Mouse (Mus musculus): ENCODE data around the gene Alpk1. TPM values are rescaled to one million over a fixed set of nuclear protein-coding genes. Genes with fewer than 3 reads are reported as not detected.
A peak's percentile ranks its signal among the peaks of the same experiment; 100 is the strongest.

Gene Alpk1
- polyA plus RNA-seq, 1 experiment from 2014 or later, result 1.6 TPM

DNA sequence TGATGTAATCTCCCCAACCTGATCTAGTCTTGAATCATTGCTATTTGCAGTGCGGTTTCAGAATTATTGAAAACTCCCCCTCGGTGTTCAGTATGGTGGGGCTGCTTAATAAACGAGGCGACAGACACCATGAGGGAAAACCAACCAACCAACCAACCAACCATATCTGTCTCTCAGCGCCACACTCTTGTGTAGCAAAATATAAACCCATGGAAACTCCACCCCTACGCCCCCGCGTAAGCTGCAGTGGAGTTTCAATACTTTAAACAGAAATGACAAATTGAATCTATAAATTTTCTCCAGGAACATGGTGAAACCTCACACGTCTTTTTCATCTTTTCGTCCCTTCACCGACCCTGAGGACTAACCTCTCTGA is 75.2 kb downstream of the Alpk1 start:
- peak overlapping the region; percentile 18; the same call in 1 of the 2 replicates for H3K4me3 ChIP-seq

GRCm38 (mm10) chr3:127701196-127701825 is 79.0 kb downstream of the Alpk1 start:
- WGBS, result 63% methylated on average over 4 of the region's 4 CpGs
- Histone ChIP-seq H3K9me3 (replicated peaks) (no peaks in the 10 kb centered on the region), H3K9ac (no peak overlapping the region), H3K36me3 (no peaks in the 10 kb centered on the region), H3K27me3 (peaks cover 25% of the 10 kb centered on the region), H3K4me3 (no peak overlapping the region), H3K4me1 (peaks cover 14% of the 10 kb centered on the region), H3K4me2 (replicated peaks) (no peak overlapping the region), H3K27ac (no peak overlapping the region)
- ATAC-seq (ENCODE audit: low FRiP score), result no peak

More for the DNA sequence above, 75.2 kb downstream of the Alpk1 start:
- peak; percentile 13; the same call in 1 of the 2 replicates for ATAC-seq (ENCODE audit: low FRiP score)
- Histone ChIP-seq H3K9ac (no peak overlapping the region), H3K36me3 (no peaks in the 10 kb centered on the region), H3K27ac (peak overlapping the region; percentile 52; the same call in 1 of the 2 replicates), H3K4me2 (replicated peaks) (peak overlapping the region; percentile 53), H3K9me3 (replicated peaks) (no peaks in the 10 kb centered on the region), H3K4me1 (peaks cover 20% of the 10 kb centered on the region), H3K27me3 (0 out of 2 replicates have a peak, but pooled peaks cover 11% of the 10 kb centered on the region)
- WGBS, result 63% methylated on average over 11 of the region's 11 CpGs

- 89% methylated on average over 5 of the region's 5 CpGs for WGBS
- Histone ChIP-seq H3K4me3 (no peak overlapping the region), H3K4me1 (peaks cover 8% of the 10 kb centered on the region; the same call in 1 of the 2 replicates), H3K4me2 (replicated peaks) (no peak overlapping the region), H3K9me3 (replicated peaks) (no peaks in the 10 kb centered on the region), H3K27me3 (peaks cover 45% of the 10 kb centered on the region), H3K27ac (no peak overlapping the region), H3K36me3 (no peaks in the 10 kb centered on the region), H3K9ac (no peak overlapping the region)
- ATAC-seq (ENCODE audit: low FRiP score), result no peak
These were observed 81.7 kb downstream of the Alpk1 start for GRCm38 (mm10) chr3:127698636-127699035.

GRCm38 (mm10) chr3:127696541-127696940 is 83.8 kb downstream of the Alpk1 start:
- H3K4me2 ChIP-seq (replicated peaks), result no peak overlapping the region
- H3K27ac ChIP-seq, result no peak overlapping the region
- H3K36me3 ChIP-seq, result no peaks in the 10 kb centered on the region
- no peaks in the 10 kb centered on the region for H3K9me3 ChIP-seq (replicated peaks)
- no peak overlapping the region for H3K4me3 ChIP-seq
- peaks cover 8% of the 10 kb centered on the region; the same call in 1 of the 2 replicates for H3K4me1 ChIP-seq
- peaks cover 42% of the 10 kb centered on the region for H3K27me3 ChIP-seq
- 75% methylated on average over 11 of the region's 11 CpGs for WGBS
- 0 out of 2 replicates have a peak, but pooled peaks have one; percentile 36 for ATAC-seq (ENCODE audit: low FRiP score)
- H3K9ac ChIP-seq, result no peak overlapping the region

- Histone ChIP-seq H3K27me3 (peaks cover 42% of the 10 kb centered on the region), H3K4me3 (peak overlapping the region; percentile 35), H3K4me1 (peaks cover 8% of the 10 kb centered on the region; the same call in 1 of the 2 replicates), H3K27ac (no peak overlapping the region), H3K9me3 (replicated peaks) (no peaks in the 10 kb centered on the region), H3K4me2 (replicated peaks) (peak overlapping the region; percentile 73), H3K36me3 (no peaks in the 10 kb centered on the region), H3K9ac (peak overlapping the region; percentile 59; the same call in 1 of the 2 replicates)
- peak; percentile 61; the same call in 1 of the 2 replicates for ATAC-seq (ENCODE audit: low FRiP score)
- 6% methylated on average over 43 of the region's 43 CpGs for WGBS
These were observed 85.2 kb downstream of the Alpk1 start for GRCm38 (mm10) chr3:127694802-127695771.

- H3K36me3 ChIP-seq, result no peaks in the 10 kb centered on the region
- ATAC-seq (ENCODE audit: low FRiP score), result no peak
- H3K4me2 ChIP-seq (replicated peaks), result no peak overlapping the region
- WGBS, result 68% methylated on average over 4 of the region's 4 CpGs
- H3K27me3 ChIP-seq, result peaks cover 27% of the 10 kb centered on the region
- no peaks in the 10 kb centered on the region for H3K9me3 ChIP-seq (replicated peaks)
- no peak overlapping the region for H3K27ac ChIP-seq
- H3K4me1 ChIP-seq, result peaks cover 8% of the 10 kb centered on the region; the same call in 1 of the 2 replicates
- no peak overlapping the region for H3K4me3 ChIP-seq
- H3K9ac ChIP-seq, result no peak overlapping the region
These were observed 89.1 kb downstream of the Alpk1 start for GRCm38 (mm10) chr3:127691230-127691629.

- no peak for ATAC-seq (ENCODE audit: low FRiP score)
- Histone ChIP-seq H3K27me3 (0 out of 2 replicates have a peak, but pooled peaks cover 3% of the 10 kb centered on the region), H3K9ac (no peak overlapping the region), H3K4me3 (no peak overlapping the region), H3K27ac (no peak overlapping the region), H3K36me3 (no peaks in the 10 kb centered on the region), H3K4me1 (no peaks in the 10 kb centered on the region), H3K4me2 (replicated peaks) (no peak overlapping the region), H3K9me3 (replicated peaks) (no peaks in the 10 kb centered on the region)
- 90% methylated on average over 15 of the region's 15 CpGs for WGBS
These were observed 100.6 kb downstream of the Alpk1 start for GRCm38 (mm10) chr3:127679703-127680102.

GRCm38 (mm10) chr3:127661646-127662531 is 118.4 kb downstream of the Alpk1 start:
- H3K4me2 ChIP-seq (replicated peaks), result peak overlapping the region; percentile 7; the same call in 1 of the 2 replicates
- peaks cover 3% of the 10 kb centered on the region; the same call in 1 of the 2 replicates for H3K27me3 ChIP-seq
- H3K9me3 ChIP-seq (replicated peaks), result no peaks in the 10 kb centered on the region
- peaks cover 14% of the 10 kb centered on the region; the same call in 1 of the 2 replicates for H3K4me1 ChIP-seq
- no peaks in the 10 kb centered on the region for H3K36me3 ChIP-seq
- ATAC-seq (ENCODE audit: low FRiP score), result peak; percentile 71
- H3K4me3 ChIP-seq, result no peak overlapping the region
- no peak overlapping the region for H3K9ac ChIP-seq
- H3K27ac ChIP-seq, result peak overlapping the region; percentile 19
- 31% methylated on average over 22 of the region's 22 CpGs for WGBS

DNA sequence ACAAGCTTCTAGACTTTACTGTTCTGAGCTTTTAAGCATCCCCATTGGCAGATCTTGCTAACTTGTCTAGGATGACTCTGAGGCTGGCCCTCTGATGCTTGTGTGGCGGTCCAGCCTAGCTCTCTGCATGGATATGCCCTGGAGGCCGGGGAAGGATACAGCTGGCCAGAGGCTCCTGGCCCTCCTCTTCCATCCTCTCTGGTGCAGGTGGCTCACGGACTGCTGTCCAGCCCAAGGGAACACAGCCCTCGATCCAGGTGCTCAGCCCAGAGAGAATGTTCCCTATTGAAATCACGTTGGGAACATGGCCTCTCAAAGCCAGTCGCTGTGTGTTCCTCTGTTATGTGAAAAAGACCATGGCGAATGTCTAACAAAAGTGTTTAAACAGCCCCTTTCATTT is 119.6 kb downstream of the Alpk1 start:
- H3K36me3 ChIP-seq, result no peaks in the 10 kb centered on the region
- no peak overlapping the region for H3K4me3 ChIP-seq
- no peak for ATAC-seq (ENCODE audit: low FRiP score)
- no peak overlapping the region for H3K9ac ChIP-seq
- H3K27ac ChIP-seq, result no peak overlapping the region
- H3K27me3 ChIP-seq, result peaks cover 3% of the 10 kb centered on the region; the same call in 1 of the 2 replicates
- no peaks in the 10 kb centered on the region for H3K9me3 ChIP-seq (replicated peaks)
- 65% methylated on average over 7 of the region's 7 CpGs for WGBS
- no peak overlapping the region for H3K4me2 ChIP-seq (replicated peaks)
- H3K4me1 ChIP-seq, result peaks cover 14% of the 10 kb centered on the region; the same call in 1 of the 2 replicates

DNA sequence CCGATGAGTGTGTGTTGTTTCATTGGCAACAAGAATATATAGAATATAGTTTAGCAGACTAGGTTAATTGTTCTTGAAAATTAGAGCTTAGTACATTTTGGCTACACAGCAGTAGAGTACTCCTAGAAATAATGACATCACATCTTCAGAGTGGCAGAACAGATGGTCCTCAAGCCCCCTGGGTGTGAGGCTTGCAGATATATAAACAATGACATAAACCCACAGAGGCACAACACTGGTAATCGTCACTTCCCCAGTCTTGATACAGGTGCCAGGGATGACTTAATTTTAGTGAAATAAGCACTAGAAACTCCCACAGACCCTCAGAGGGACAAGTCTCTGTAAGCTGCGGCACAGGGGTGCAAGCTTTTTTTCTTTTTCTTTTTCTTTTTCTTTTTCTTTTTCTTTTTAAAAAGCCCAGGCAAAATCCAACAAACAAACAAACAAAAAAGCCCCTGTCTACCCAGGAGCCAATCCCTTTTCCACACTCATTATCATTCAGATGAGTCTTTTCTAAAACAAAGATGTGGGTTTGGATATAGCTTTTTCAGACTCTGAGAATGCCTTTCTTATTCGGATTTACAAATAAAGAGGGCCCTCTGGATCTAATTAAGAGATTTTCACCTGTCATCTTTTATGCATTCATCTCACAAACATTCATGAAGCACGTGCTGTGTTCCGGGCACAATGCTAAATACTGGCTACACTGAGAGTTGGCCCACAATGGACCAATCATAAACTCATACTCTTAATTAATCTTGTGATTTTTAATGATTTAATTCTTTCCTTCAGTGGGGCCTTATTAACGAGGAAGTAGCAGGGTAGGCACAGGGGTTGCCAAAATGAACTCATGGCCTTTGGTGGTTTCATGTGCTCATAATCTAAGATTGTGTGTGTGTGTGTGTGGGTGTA is 128.3 kb downstream of the Alpk1 start:
- 47% methylated on average over 7 of the region's 7 CpGs for WGBS
- peaks cover 4% of the 10 kb centered on the region for H3K27me3 ChIP-seq
- H3K36me3 ChIP-seq, result no peaks in the 10 kb centered on the region
- no peak overlapping the region for H3K9ac ChIP-seq
- peak; percentile 50; the same call in 1 of the 2 replicates for ATAC-seq (ENCODE audit: low FRiP score)
- H3K4me1 ChIP-seq, result peaks cover 3% of the 10 kb centered on the region; the same call in 1 of the 2 replicates
- no peak overlapping the region for H3K27ac ChIP-seq
- H3K4me2 ChIP-seq (replicated peaks), result no peak overlapping the region
- H3K4me3 ChIP-seq, result no peak overlapping the region
- no peaks in the 10 kb centered on the region for H3K9me3 ChIP-seq (replicated peaks)
